Mouse (Mus musculus): ENCODE results near the gene Ivns1abp. TPM values are rescaled to one million over a fixed set of nuclear protein-coding genes. Genes with fewer than 3 reads are reported as not detected.
A peak's percentile ranks its signal among the peaks of the same experiment; 100 is the strongest.
"Not testable (repeated sequence)": the region's sequence is repeated elsewhere in the genome, so short reads cannot be mapped to it uniquely, and the experiment has no call there.

Gene Ivns1abp
- polyA plus RNA-seq (2015; fragmentation: Nextera tagmentation; extraction: Ambion mirVana) = 77.1 and 78.5 TPM in 2 replicates

GRCm38 (mm10) chr1:151344283-151345108 lies at the start of gene Ivns1abp:
Gene Ivns1abp (plus strand): TSS chr1:151344477.
- under 1% methylated on average over 97 of the region's 104 CpGs for WGBS (ENCODE audit: insufficient replicate concordance)
- H3K27me3 ChIP-seq (ENCODE audit: control insufficient read depth, insufficient read depth, low read depth, low read length) = no peaks in the 10 kb centered on the region
- H3K9ac ChIP-seq (ENCODE audit: low read depth, low read length) = peak within 1 kb of the TSS; percentile 82

GRCm38 (mm10) chr1:151295486-151295885 lies 48.8 kb upstream of the Ivns1abp start:
- Histone ChIP-seq H3K27ac (ENCODE audit: low read length) (no peak overlapping the region), H3K4me2 (ENCODE audit: low read depth, low read length) (no peak overlapping the region), H3K36me3 (ENCODE audit: control insufficient read depth, insufficient read depth) (no peaks in the 10 kb centered on the region), H3K4me1 (ENCODE audit: control insufficient read depth, low read depth, low read length) (no peaks in the 10 kb centered on the region), H3K4me3 (ENCODE audit: low read depth, low read length) (no peak overlapping the region), H3K9ac (ENCODE audit: low read depth, low read length) (no peak overlapping the region), H3K27me3 (ENCODE audit: control insufficient read depth, insufficient read depth, low read depth, low read length) (no peaks in the 10 kb centered on the region), H3K9me3 (replicated peaks; ENCODE audit: control insufficient read depth, low read length) (no peaks in the 10 kb centered on the region)
- 48% methylated on average over 3 of the region's 3 CpGs for WGBS (ENCODE audit: insufficient replicate concordance)
- ATAC-seq (ENCODE audit: low read depth) = no peak

More at GRCm38 (mm10) chr1:151344283-151345108, at the start of gene Ivns1abp:
- Histone ChIP-seq H3K4me3 (ENCODE audit: low read depth, low read length) (peak within 1 kb of the TSS; percentile 81), H3K9me3 (replicated peaks; ENCODE audit: control insufficient read depth, low read length) (no peaks in the 10 kb centered on the region), H3K4me2 (ENCODE audit: low read depth, low read length) (peak within 1 kb of the TSS; percentile 100), H3K36me3 (ENCODE audit: control insufficient read depth, insufficient read depth) (peaks cover 3% of the 10 kb centered on the region), H3K27ac (ENCODE audit: low read length) (peak within 1 kb of the TSS; percentile 90), H3K4me1 (ENCODE audit: control insufficient read depth, low read depth, low read length) (peaks cover 39% of the 10 kb centered on the region)
- ATAC-seq (ENCODE audit: low read depth) = peak; percentile 88

GRCm38 (mm10) chr1:151296621-151297020 lies 47.7 kb upstream of the Ivns1abp start:
- Histone ChIP-seq H3K27ac (ENCODE audit: low read length) (no peak overlapping the region), H3K4me1 (ENCODE audit: control insufficient read depth, low read depth, low read length) (no peaks in the 10 kb centered on the region), H3K9me3 (replicated peaks; ENCODE audit: control insufficient read depth, low read length) (no peaks in the 10 kb centered on the region), H3K27me3 (ENCODE audit: control insufficient read depth, insufficient read depth, low read depth, low read length) (no peaks in the 10 kb centered on the region), H3K4me3 (ENCODE audit: low read depth, low read length) (no peak overlapping the region), H3K9ac (ENCODE audit: low read depth, low read length) (no peak overlapping the region), H3K4me2 (ENCODE audit: low read depth, low read length) (no peak overlapping the region), H3K36me3 (ENCODE audit: control insufficient read depth, insufficient read depth) (no peaks in the 10 kb centered on the region)
- 67% methylated on average over 1 of the region's 1 CpGs for WGBS (ENCODE audit: insufficient replicate concordance)
- 0 out of 2 replicates have a peak, but pooled peaks have one; percentile 13 for ATAC-seq (ENCODE audit: low read depth)

- H3K9ac ChIP-seq (ENCODE audit: low read depth, low read length) = no peak overlapping the region
- no peaks in the 10 kb centered on the region for H3K4me1 ChIP-seq (ENCODE audit: control insufficient read depth, low read depth, low read length)
- H3K36me3 ChIP-seq (ENCODE audit: control insufficient read depth, insufficient read depth) = no peaks in the 10 kb centered on the region
- H3K27me3 ChIP-seq (ENCODE audit: control insufficient read depth, insufficient read depth, low read depth, low read length) = no peaks in the 10 kb centered on the region
- no peak overlapping the region for H3K4me3 ChIP-seq (ENCODE audit: low read depth, low read length)
- H3K4me2 ChIP-seq (ENCODE audit: low read depth, low read length) = no peak overlapping the region
- no peak overlapping the region for H3K27ac ChIP-seq (ENCODE audit: low read length)
- WGBS (ENCODE audit: insufficient replicate concordance) = 47% methylated on average over 6 of the region's 6 CpGs
- no peaks in the 10 kb centered on the region for H3K9me3 ChIP-seq (replicated peaks; ENCODE audit: control insufficient read depth, low read length)
- no peak for ATAC-seq (ENCODE audit: low read depth)
Measured at GRCm38 (mm10) chr1:151297025-151297424, 47.3 kb upstream of the Ivns1abp start.

- H3K4me3 ChIP-seq (ENCODE audit: low read depth, low read length) = no peak overlapping the region
- no peaks in the 10 kb centered on the region for H3K4me1 ChIP-seq (ENCODE audit: control insufficient read depth, low read depth, low read length)
- ATAC-seq (ENCODE audit: low read depth) = no peak
- H3K27ac ChIP-seq (ENCODE audit: low read length) = no peak overlapping the region
- no peaks in the 10 kb centered on the region for H3K27me3 ChIP-seq (ENCODE audit: control insufficient read depth, insufficient read depth, low read depth, low read length)
- no peak overlapping the region for H3K9ac ChIP-seq (ENCODE audit: low read depth, low read length)
- no peak overlapping the region for H3K4me2 ChIP-seq (ENCODE audit: low read depth, low read length)
- H3K9me3 ChIP-seq (replicated peaks; ENCODE audit: control insufficient read depth, low read length) = no peaks in the 10 kb centered on the region
- no peaks in the 10 kb centered on the region for H3K36me3 ChIP-seq (ENCODE audit: control insufficient read depth, insufficient read depth)
- 57% methylated on average over 2 of the region's 2 CpGs for WGBS (ENCODE audit: insufficient replicate concordance)
Measured at GRCm38 (mm10) chr1:151297596-151297995, 46.7 kb upstream of the Ivns1abp start.

- H3K36me3 ChIP-seq (ENCODE audit: control insufficient read depth, insufficient read depth) = no peaks in the 10 kb centered on the region
- H3K27ac ChIP-seq (ENCODE audit: low read length) = no peak overlapping the region
- 62% methylated on average over 6 of the region's 6 CpGs for WGBS (ENCODE audit: insufficient replicate concordance)
- no peak overlapping the region for H3K4me3 ChIP-seq (ENCODE audit: low read depth, low read length)
- no peaks in the 10 kb centered on the region for H3K9me3 ChIP-seq (replicated peaks; ENCODE audit: control insufficient read depth, low read length)
- H3K4me1 ChIP-seq (ENCODE audit: control insufficient read depth, low read depth, low read length) = no peaks in the 10 kb centered on the region
- no peaks in the 10 kb centered on the region for H3K27me3 ChIP-seq (ENCODE audit: control insufficient read depth, insufficient read depth, low read depth, low read length)
- H3K9ac ChIP-seq (ENCODE audit: low read depth, low read length) = no peak overlapping the region
- ATAC-seq (ENCODE audit: low read depth) = no peak
- H3K4me2 ChIP-seq (ENCODE audit: low read depth, low read length) = no peak overlapping the region
Measured at GRCm38 (mm10) chr1:151301456-151301855, 42.8 kb upstream of the Ivns1abp start.

GRCm38 (mm10) chr1:151301904-151302303 lies 42.4 kb upstream of the Ivns1abp start:
- no peak overlapping the region for H3K4me2 ChIP-seq (ENCODE audit: low read depth, low read length)
- H3K9ac ChIP-seq (ENCODE audit: low read depth, low read length) = no peak overlapping the region
- ATAC-seq (ENCODE audit: low read depth) = no peak
- H3K4me3 ChIP-seq (ENCODE audit: low read depth, low read length) = no peak overlapping the region
- no peaks in the 10 kb centered on the region for H3K27me3 ChIP-seq (ENCODE audit: control insufficient read depth, insufficient read depth, low read depth, low read length)
- 57% methylated on average over 3 of the region's 3 CpGs for WGBS (ENCODE audit: insufficient replicate concordance)
- no peak overlapping the region for H3K27ac ChIP-seq (ENCODE audit: low read length)
- H3K4me1 ChIP-seq (ENCODE audit: control insufficient read depth, low read depth, low read length) = no peaks in the 10 kb centered on the region
- H3K36me3 ChIP-seq (ENCODE audit: control insufficient read depth, insufficient read depth) = no peaks in the 10 kb centered on the region
- H3K9me3 ChIP-seq (replicated peaks; ENCODE audit: control insufficient read depth, low read length) = no peaks in the 10 kb centered on the region

- Histone ChIP-seq H3K9me3 (replicated peaks; ENCODE audit: control insufficient read depth, low read length) (no peaks in the 10 kb centered on the region), H3K9ac (ENCODE audit: low read depth, low read length) (no peak overlapping the region), H3K4me3 (ENCODE audit: low read depth, low read length) (no peak overlapping the region), H3K27me3 (ENCODE audit: control insufficient read depth, insufficient read depth, low read depth, low read length) (no peaks in the 10 kb centered on the region), H3K36me3 (ENCODE audit: control insufficient read depth, insufficient read depth) (no peaks in the 10 kb centered on the region), H3K27ac (ENCODE audit: low read length) (no peak overlapping the region), H3K4me1 (ENCODE audit: control insufficient read depth, low read depth, low read length) (no peaks in the 10 kb centered on the region), H3K4me2 (ENCODE audit: low read depth, low read length) (no peak overlapping the region)
- ATAC-seq (ENCODE audit: low read depth) = no peak
Measured at GRCm38 (mm10) chr1:151303265-151303664, 41.0 kb upstream of the Ivns1abp start.

- H3K36me3 ChIP-seq (ENCODE audit: control insufficient read depth, insufficient read depth); H3K27ac ChIP-seq (ENCODE audit: low read length); H3K27me3 ChIP-seq (ENCODE audit: control insufficient read depth, insufficient read depth, low read depth, low read length); H3K4me1 ChIP-seq (ENCODE audit: control insufficient read depth, low read depth, low read length); H3K4me2 ChIP-seq (ENCODE audit: low read depth, low read length); H3K9ac ChIP-seq (ENCODE audit: low read depth, low read length); H3K9me3 ChIP-seq (replicated peaks; ENCODE audit: control insufficient read depth, low read length); H3K4me3 ChIP-seq (ENCODE audit: low read depth, low read length); ATAC-seq (ENCODE audit: low read depth): not testable (repeated sequence)
- 75% methylated on average over 3 of the region's 3 CpGs for WGBS (ENCODE audit: insufficient replicate concordance)
Measured at GRCm38 (mm10) chr1:151305001-151305400, 39.3 kb upstream of the Ivns1abp start.

All from liver, embryonic 16.5 days (tissue).